Mouse (Mus musculus): ENCODE data around the gene Olfr1143. TPM values are rescaled to one million over a fixed set of nuclear protein-coding genes. Genes with fewer than 3 reads are reported as not detected.

The Olfr1143 gene
- not detected in 2 replicates for polyA plus RNA-seq (2015; fragmentation: Nextera tagmentation; extraction: Ambion mirVana)

GRCm38 (mm10) chr2:87800292-87800691 lies at the start of gene Olfr1143:
TSS of gene Olfr1143 (plus strand) at chr2:87800592.

GRCm38 (mm10) chr2:87753891-87754290 lies 46.5 kb upstream of the Olfr1143 start, which contains the start of gene Olfr1141:
TSS of gene Olfr1141 (minus strand) at chr2:87753991.

DNA sequence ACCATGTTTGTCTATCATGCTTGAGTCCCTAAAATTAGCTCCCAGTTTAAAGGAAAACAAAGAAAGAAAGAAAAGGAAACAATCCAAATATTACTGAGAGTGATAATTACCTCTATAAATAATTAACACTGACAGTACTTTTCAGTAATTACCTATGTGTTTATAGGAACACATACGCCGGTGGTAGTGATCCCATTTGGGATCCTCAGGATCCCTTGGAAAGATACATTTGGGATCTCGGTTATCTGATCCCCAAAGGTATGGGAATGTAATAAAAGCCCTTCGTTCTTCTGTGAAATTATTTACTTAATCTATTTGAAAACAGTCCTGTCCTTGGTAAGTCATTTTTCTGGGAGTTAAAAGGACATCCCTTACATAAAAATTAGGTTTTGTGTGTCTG lies 21.2 kb upstream of the Olfr1143 start, which contains the start of gene Olfr152:
Gene Olfr152 (plus strand): TSS at position 301 of the 400 bp plus-strand sequence.

DNA sequence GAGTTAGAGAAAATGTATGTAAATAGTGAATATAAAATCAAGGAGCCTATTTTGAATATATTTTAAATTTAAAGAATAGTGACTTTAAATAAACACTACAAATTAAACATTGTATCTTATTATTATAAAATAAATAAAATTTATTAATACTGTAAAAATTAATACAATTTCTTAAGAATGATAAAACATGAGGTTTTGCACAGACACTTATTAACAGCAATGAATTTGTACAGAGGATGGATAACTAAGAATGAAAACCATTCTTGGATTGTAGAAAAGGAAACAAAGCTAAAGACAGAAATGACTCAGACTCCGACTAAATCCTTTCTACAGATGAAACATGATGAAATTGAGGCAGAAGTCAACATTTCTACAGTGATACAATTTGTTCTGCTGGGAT lies 9.1 kb downstream of the Olfr1143 start, which contains the start of gene Olfr1145:
Gene Olfr1145 (plus strand): TSS at position 301 of the 400 bp plus-strand sequence.

GRCm38 (mm10) chr2:87830233-87830632 lies 29.8 kb downstream of the Olfr1143 start, which contains the start of gene Olfr1148:
TSS of gene Olfr1148 (plus strand) at chr2:87830533.

GRCm38 (mm10) chr2:87843693-87844092 lies 43.3 kb downstream of the Olfr1143 start, which contains the start of gene Olfr1150-ps1:
TSS of gene Olfr1150-ps1 (plus strand) at chr2:87843993.

Other genes starting within 250 kb of the Olfr1143 start
- gene Olfr1129, start 226.7 kb upstream of the Olfr1143 start, polyA plus RNA-seq (2015; fragmentation: Nextera tagmentation; extraction: Ambion mirVana) = not detected in 2 replicates
- not detected in 2 replicates for gene Olfr1130, start 194.4 kb upstream of the Olfr1143 start, polyA plus RNA-seq (2015; fragmentation: Nextera tagmentation; extraction: Ambion mirVana)
- gene Olfr1131, start 173.5 kb upstream of the Olfr1143 start, polyA plus RNA-seq (2015; fragmentation: Nextera tagmentation; extraction: Ambion mirVana) = not detected in 2 replicates
- not detected in 2 replicates for gene Olfr1132, start 163.1 kb upstream of the Olfr1143 start, polyA plus RNA-seq (2015; fragmentation: Nextera tagmentation; extraction: Ambion mirVana)
- gene Olfr1133, start 153.2 kb upstream of the Olfr1143 start, polyA plus RNA-seq (2015; fragmentation: Nextera tagmentation; extraction: Ambion mirVana) = not detected in 2 replicates
- gene Olfr1134, start 142.1 kb upstream of the Olfr1143 start, polyA plus RNA-seq (2015; fragmentation: Nextera tagmentation; extraction: Ambion mirVana) = not detected in 2 replicates
- not detected in 2 replicates for gene Olfr1135, start 126.9 kb upstream of the Olfr1143 start, polyA plus RNA-seq (2015; fragmentation: Nextera tagmentation; extraction: Ambion mirVana)
- gene Olfr1136, start 106.6 kb upstream of the Olfr1143 start, polyA plus RNA-seq (2015; fragmentation: Nextera tagmentation; extraction: Ambion mirVana) = not detected in 2 replicates
- not detected in 2 replicates for gene Olfr1137, start 87.4 kb upstream of the Olfr1143 start, polyA plus RNA-seq (2015; fragmentation: Nextera tagmentation; extraction: Ambion mirVana)
- gene Olfr1138, start 60.6 kb upstream of the Olfr1143 start, polyA plus RNA-seq (2015; fragmentation: Nextera tagmentation; extraction: Ambion mirVana) = not detected in 2 replicates
- gene Olfr1140, start 56.8 kb upstream of the Olfr1143 start, polyA plus RNA-seq (2015; fragmentation: Nextera tagmentation; extraction: Ambion mirVana) = not detected in 2 replicates
- gene Olfr1141, start 46.6 kb upstream of the Olfr1143 start, polyA plus RNA-seq (2015; fragmentation: Nextera tagmentation; extraction: Ambion mirVana) = not detected in 2 replicates
- gene Olfr152, start 21.1 kb upstream of the Olfr1143 start, polyA plus RNA-seq (2015; fragmentation: Nextera tagmentation; extraction: Ambion mirVana) = not detected in 2 replicates
- gene Olfr1145, start 9.2 kb downstream of the Olfr1143 start, polyA plus RNA-seq (2015; fragmentation: Nextera tagmentation; extraction: Ambion mirVana) = not detected in 2 replicates
- not detected in 2 replicates for gene Olfr1148, start 29.9 kb downstream of the Olfr1143 start, polyA plus RNA-seq (2015; fragmentation: Nextera tagmentation; extraction: Ambion mirVana)
- gene Olfr1150-ps1, start 43.4 kb downstream of the Olfr1143 start, polyA plus RNA-seq (2015; fragmentation: Nextera tagmentation; extraction: Ambion mirVana) = not detected in 2 replicates
- gene Olfr1151, start 55.3 kb downstream of the Olfr1143 start, polyA plus RNA-seq (2015; fragmentation: Nextera tagmentation; extraction: Ambion mirVana) = not detected in 2 replicates
- not detected in 2 replicates for gene Olfr1152, start 65.9 kb downstream of the Olfr1143 start, polyA plus RNA-seq (2015; fragmentation: Nextera tagmentation; extraction: Ambion mirVana)
- not detected in 2 replicates for gene Olfr1153, start 94.4 kb downstream of the Olfr1143 start, polyA plus RNA-seq (2015; fragmentation: Nextera tagmentation; extraction: Ambion mirVana)
- not detected in 2 replicates for gene Olfr1154, start 104.6 kb downstream of the Olfr1143 start, polyA plus RNA-seq (2015; fragmentation: Nextera tagmentation; extraction: Ambion mirVana)
- gene Olfr1155, start 144.5 kb downstream of the Olfr1143 start, polyA plus RNA-seq (2015; fragmentation: Nextera tagmentation; extraction: Ambion mirVana) = not detected in 2 replicates
- not detected in 2 replicates for gene Olfr1156, start 152.5 kb downstream of the Olfr1143 start, polyA plus RNA-seq (2015; fragmentation: Nextera tagmentation; extraction: Ambion mirVana)
- not detected in 2 replicates for gene Olfr1157, start 167.7 kb downstream of the Olfr1143 start, polyA plus RNA-seq (2015; fragmentation: Nextera tagmentation; extraction: Ambion mirVana)
- gene Olfr74, start 174.1 kb downstream of the Olfr1143 start, polyA plus RNA-seq (2015; fragmentation: Nextera tagmentation; extraction: Ambion mirVana) = not detected in 2 replicates
- not detected in 2 replicates for gene Olfr1158, start 189.5 kb downstream of the Olfr1143 start, polyA plus RNA-seq (2015; fragmentation: Nextera tagmentation; extraction: Ambion mirVana)
- gene Olfr1160, start 207.7 kb downstream of the Olfr1143 start, polyA plus RNA-seq (2015; fragmentation: Nextera tagmentation; extraction: Ambion mirVana) = not detected in 2 replicates
- not detected in 2 replicates for gene Olfr1161, start 222.2 kb downstream of the Olfr1143 start, polyA plus RNA-seq (2015; fragmentation: Nextera tagmentation; extraction: Ambion mirVana)
- 0.05 TPM in 1 of 2 replicates, not detected in the other for gene Olfr73, start 237.1 kb downstream of the Olfr1143 start, polyA plus RNA-seq (2015; fragmentation: Nextera tagmentation; extraction: Ambion mirVana)